Comparison of ENCODE assay signal across 27 mouse cellular contexts in genomic region chr16:72735588-72735987, GRCm38 (mm10).
DNase-seq lines count a peak whose midpoint lies in the region; ATAC-seq and TF ChIP-seq lines count a peak whose summit lies in the region.
"Had no signal": no experiment of that assay in that cellular context is flagged by ENCODE, and none has a peak within 500 bp of the region (broad histone marks: within the 10 kb centered on the region; RNA-seq: fewer than 3 reads in every experiment).

No protein-coding gene starts in this region.

- no peak for TF ChIP-seq POLR2A in kidney, adult 2 months (IDR thresholded peaks at IDR 0.05; ENCODE audit: low read depth, low read length)

- DNase-seq in hindbrain, embryonic 14.5 days (ENCODE audit: low spot score) = no peak
- no peak for DNase-seq in kidney, adult 2 months
- DNase-seq in lung, postnatal 25 days (ENCODE audit: low spot score) = no peak
- DNase-seq in stomach, postnatal 0 days (ENCODE audit: low spot score) = no peak
- DNase-seq: adrenal gland, adult 8-10 months; adrenal gland, postnatal 25 days; cerebellum, adult 11-12 months; cerebellum, adult 8-10 months; cerebellum, postnatal 10 days; cerebellum, postnatal 36 days; gastrocnemius, postnatal 25 days; heart, adult 18-20 months; heart, postnatal 10 days; heart, postnatal 36 days had no signal

- no peaks in the 10 kb centered on the region for H3K27me3 ChIP-seq in hindbrain, embryonic 16.5 days (replicated peaks; ENCODE audit: control insufficient read depth, insufficient read depth, low read length)
- H3K27me3 ChIP-seq in hindbrain, embryonic 14.5 days (ENCODE audit: control insufficient read depth, insufficient read depth, low read length) = no peaks in the 10 kb centered on the region
- H3K27me3 ChIP-seq in kidney, embryonic 16.5 days (ENCODE audit: insufficient read depth, low read length) = no peaks in the 10 kb centered on the region
- no peaks in the 10 kb centered on the region for H3K27me3 ChIP-seq in kidney, adult 2 months (replicated peaks; ENCODE audit: control insufficient read depth, insufficient read depth, low read length)
- H3K27me3 ChIP-seq in lung, embryonic 16.5 days (ENCODE audit: control insufficient read depth, insufficient read depth, low read depth, low read length) = no peaks in the 10 kb centered on the region
- H3K27me3 ChIP-seq in stomach, embryonic 16.5 days (ENCODE audit: control insufficient read depth, insufficient read depth, low read length) = no peaks in the 10 kb centered on the region
- H3K27me3 ChIP-seq in stomach, postnatal 0 days (ENCODE audit: control insufficient read depth, insufficient read depth, low read length) = no peaks in the 10 kb centered on the region
- H3K27me3 ChIP-seq: embryonic facial prominence, embryonic 13.5 days; forebrain, embryonic 12.5 days; forebrain, embryonic 15.5 days; heart, embryonic 12.5 days; heart, embryonic 15.5 days had no signal

- ATAC-seq in hindbrain, embryonic 16.5 days = peak; percentile 35; the same call in 1 of the 2 replicates
- no peak for ATAC-seq in hindbrain, embryonic 14.5 days (ENCODE audit: low FRiP score)
- ATAC-seq in kidney, embryonic 16.5 days (ENCODE audit: low FRiP score, low TSS enrichment) = 0 out of 2 replicates have a peak, but pooled peaks have one; percentile 23
- ATAC-seq in lung, embryonic 16.5 days (ENCODE audit: low read depth) = peak; percentile 27; the same call in 1 of the 2 replicates
- no peak; the same call in 1 of the 2 replicates for ATAC-seq in stomach, embryonic 16.5 days (ENCODE audit: insufficient read depth, low FRiP score)
- no peak for ATAC-seq in stomach, postnatal 0 days (ENCODE audit: low FRiP score, low TSS enrichment)
- ATAC-seq: activated CD4-positive, CD25-positive, alpha-beta regulatory T cell, adult 4 months; forebrain, embryonic 15.5 days had no signal

- WGBS in hindbrain, embryonic 16.5 days = 81% methylated on average over 3 of the region's 3 CpGs
- WGBS in hindbrain, embryonic 14.5 days = 70% methylated on average over 3 of the region's 3 CpGs
- 69% methylated on average over 3 of the region's 3 CpGs for WGBS in kidney, embryonic 16.5 days
- WGBS in kidney, adult 2 months = 85% methylated on average over 3 of the region's 3 CpGs
- 69% methylated on average over 3 of the region's 3 CpGs for WGBS in lung, embryonic 16.5 days
- 70% methylated on average over 3 of the region's 3 CpGs for WGBS in stomach, embryonic 16.5 days
- WGBS in stomach, postnatal 0 days = 72% methylated on average over 3 of the region's 3 CpGs

- TF ChIP-seq EP300 in stomach, postnatal 0 days (optimal IDR thresholded peaks at IDR 0.05) = no peak

- H3K4me2 ChIP-seq in hindbrain, embryonic 16.5 days (ENCODE audit: low read length) = no peak overlapping the region
- no peak overlapping the region for H3K4me2 ChIP-seq in hindbrain, embryonic 14.5 days (replicated peaks)
- H3K4me2 ChIP-seq in kidney, embryonic 16.5 days (replicated peaks; ENCODE audit: low read depth, low read length) = no peak overlapping the region
- H3K4me2 ChIP-seq in lung, embryonic 16.5 days (ENCODE audit: low read depth, low read length) = no peak overlapping the region
- H3K4me2 ChIP-seq in stomach, embryonic 16.5 days (ENCODE audit: low read depth, low read length) = no peak overlapping the region
- no peak overlapping the region for H3K4me2 ChIP-seq in stomach, postnatal 0 days (replicated peaks; ENCODE audit: low read depth)
- H3K4me2 ChIP-seq: embryonic facial prominence, embryonic 13.5 days; forebrain, embryonic 12.5 days; forebrain, embryonic 15.5 days; heart, embryonic 12.5 days; heart, embryonic 15.5 days had no signal

- TF ChIP-seq CTCF in kidney, adult 2 months (conservative IDR thresholded peaks at IDR 0.05; ENCODE audit: insufficient read depth, insufficient read length, low read depth, low read length) = no peak
- no peak for TF ChIP-seq CTCF in stomach, postnatal 0 days (IDR thresholded peaks at IDR 0.05; ENCODE audit: low read depth)

- no peaks in the 10 kb centered on the region for H3K4me1 ChIP-seq in hindbrain, embryonic 16.5 days (ENCODE audit: control insufficient read depth, insufficient read depth, low read depth, low read length)
- H3K4me1 ChIP-seq in hindbrain, embryonic 14.5 days (replicated peaks; ENCODE audit: control insufficient read depth, insufficient read depth, low read length) = no peaks in the 10 kb centered on the region
- peaks cover 21% of the 10 kb centered on the region for H3K4me1 ChIP-seq in kidney, embryonic 16.5 days (ENCODE audit: insufficient read depth, low read length)
- H3K4me1 ChIP-seq in kidney, adult 2 months (ENCODE audit: control insufficient read depth, insufficient read depth, low read length) = no peaks in the 10 kb centered on the region
- H3K4me1 ChIP-seq in lung, embryonic 16.5 days (replicated peaks; ENCODE audit: control insufficient read depth, insufficient read depth, low read length) = peaks cover 6% of the 10 kb centered on the region
- peaks cover 12% of the 10 kb centered on the region for H3K4me1 ChIP-seq in stomach, embryonic 16.5 days (ENCODE audit: control insufficient read depth, insufficient read depth, low read length)
- H3K4me1 ChIP-seq in stomach, postnatal 0 days (replicated peaks; ENCODE audit: control insufficient read depth, insufficient read depth) = peaks cover 2% of the 10 kb centered on the region; the same call in 1 of the 2 replicates
- H3K4me1 ChIP-seq: forebrain, embryonic 15.5 days; heart, embryonic 12.5 days; heart, embryonic 15.5 days had no signal

- no peak overlapping the region for H3K27ac ChIP-seq in hindbrain, embryonic 16.5 days (ENCODE audit: low read depth, low read length)
- no peak overlapping the region for H3K27ac ChIP-seq in hindbrain, embryonic 14.5 days
- no peak overlapping the region for H3K27ac ChIP-seq in kidney, embryonic 16.5 days (ENCODE audit: low read length)
- H3K27ac ChIP-seq in kidney, adult 2 months (ENCODE audit: insufficient read depth, low read depth, low read length) = no peak overlapping the region
- H3K27ac ChIP-seq in lung, embryonic 16.5 days (ENCODE audit: low read length) = no peak overlapping the region
- H3K27ac ChIP-seq in stomach, embryonic 16.5 days (ENCODE audit: low read length) = 0 out of 2 replicates have a peak overlapping the region, but pooled peaks have one; percentile 14
- H3K27ac ChIP-seq in stomach, postnatal 0 days (replicated peaks) = no peak overlapping the region; the same call in 1 of the 2 replicates
- H3K27ac ChIP-seq: embryonic facial prominence, embryonic 10.5 days; embryonic facial prominence, embryonic 13.5 days; forebrain, embryonic 12.5 days; forebrain, embryonic 15.5 days; heart, embryonic 15.5 days; hindbrain, embryonic 10.5 days had no signal

- H3K36me3 ChIP-seq in hindbrain, embryonic 16.5 days (ENCODE audit: control insufficient read depth, insufficient read depth, low read length) = no peaks in the 10 kb centered on the region
- no peaks in the 10 kb centered on the region for H3K36me3 ChIP-seq in hindbrain, embryonic 14.5 days (replicated peaks; ENCODE audit: control insufficient read depth, insufficient read depth)
- H3K36me3 ChIP-seq in kidney, embryonic 16.5 days (ENCODE audit: insufficient read depth, low read length) = no peaks in the 10 kb centered on the region
- H3K36me3 ChIP-seq in kidney, adult 2 months (ENCODE audit: control insufficient read depth, insufficient read depth, low read length) = no peaks in the 10 kb centered on the region
- no peaks in the 10 kb centered on the region for H3K36me3 ChIP-seq in lung, embryonic 16.5 days (ENCODE audit: control insufficient read depth, insufficient read depth, low read length)
- no peaks in the 10 kb centered on the region for H3K36me3 ChIP-seq in stomach, embryonic 16.5 days (ENCODE audit: control insufficient read depth, insufficient read depth, low read length)
- no peaks in the 10 kb centered on the region for H3K36me3 ChIP-seq in stomach, postnatal 0 days (ENCODE audit: control insufficient read depth, insufficient read depth, low read length)
- H3K36me3 ChIP-seq: embryonic facial prominence, embryonic 10.5 days; embryonic facial prominence, embryonic 13.5 days; forebrain, embryonic 12.5 days; forebrain, embryonic 15.5 days; heart, embryonic 12.5 days; heart, embryonic 15.5 days; hindbrain, embryonic 10.5 days had no signal

- no peak overlapping the region for H3K9ac ChIP-seq in hindbrain, embryonic 16.5 days (ENCODE audit: low read depth, low read length)
- no peak overlapping the region for H3K9ac ChIP-seq in hindbrain, embryonic 14.5 days
- no peak overlapping the region for H3K9ac ChIP-seq in kidney, embryonic 16.5 days (replicated peaks; ENCODE audit: low read length)
- no peak overlapping the region for H3K9ac ChIP-seq in lung, embryonic 16.5 days (ENCODE audit: low read length)
- no peak overlapping the region for H3K9ac ChIP-seq in stomach, embryonic 16.5 days (ENCODE audit: low read length)
- no peak overlapping the region for H3K9ac ChIP-seq in stomach, postnatal 0 days (ENCODE audit: low read length)
- H3K9ac ChIP-seq: embryonic facial prominence, embryonic 13.5 days; forebrain, embryonic 12.5 days; forebrain, embryonic 15.5 days; heart, embryonic 12.5 days; heart, embryonic 15.5 days had no signal

- H3K4me3 ChIP-seq in hindbrain, embryonic 16.5 days (ENCODE audit: low read length) = no peak overlapping the region
- H3K4me3 ChIP-seq in hindbrain, embryonic 14.5 days (replicated peaks; ENCODE audit: low read length) = no peak overlapping the region
- H3K4me3 ChIP-seq in kidney, embryonic 16.5 days (ENCODE audit: low read length) = no peak overlapping the region
- H3K4me3 ChIP-seq in kidney, adult 2 months (ENCODE audit: insufficient read depth, low read depth, low read length) = no peak overlapping the region
- H3K4me3 ChIP-seq in lung, embryonic 16.5 days (ENCODE audit: low read length) = no peak overlapping the region
- H3K4me3 ChIP-seq in stomach, embryonic 16.5 days (replicated peaks; ENCODE audit: low read length) = no peak overlapping the region
- H3K4me3 ChIP-seq in stomach, postnatal 0 days (ENCODE audit: low read depth, low read length) = no peak overlapping the region
- H3K4me3 ChIP-seq: embryonic facial prominence, embryonic 10.5 days; embryonic facial prominence, embryonic 13.5 days; erythroblast, embryonic 14.5 days; forebrain, embryonic 12.5 days; forebrain, embryonic 15.5 days; heart, embryonic 12.5 days; heart, embryonic 15.5 days; hindbrain, embryonic 10.5 days had no signal

- no peaks in the 10 kb centered on the region for H3K9me3 ChIP-seq in hindbrain, embryonic 16.5 days (ENCODE audit: control insufficient read depth, low read length)
- no peaks in the 10 kb centered on the region for H3K9me3 ChIP-seq in hindbrain, embryonic 14.5 days (ENCODE audit: control insufficient read depth, low read length)
- H3K9me3 ChIP-seq in kidney, embryonic 16.5 days (ENCODE audit: low read length) = no peaks in the 10 kb centered on the region
- no peaks in the 10 kb centered on the region for H3K9me3 ChIP-seq in lung, embryonic 16.5 days (ENCODE audit: control insufficient read depth, low read length)
- H3K9me3 ChIP-seq in stomach, embryonic 16.5 days (replicated peaks; ENCODE audit: control insufficient read depth, low read length) = no peaks in the 10 kb centered on the region
- no peaks in the 10 kb centered on the region for H3K9me3 ChIP-seq in stomach, postnatal 0 days (ENCODE audit: control insufficient read depth, low read length)
- H3K9me3 ChIP-seq: embryonic facial prominence, embryonic 10.5 days; embryonic facial prominence, embryonic 13.5 days; forebrain, embryonic 12.5 days; forebrain, embryonic 15.5 days; heart, embryonic 12.5 days; heart, embryonic 15.5 days; hindbrain, embryonic 10.5 days had no signal

Comparison
In these comparisons a context has a peak if more than half of its experiments do, and no peak if none do; other contexts are left out.
1. ATAC-seq: peak in hindbrain, embryonic 16.5 days (single experiment), kidney, embryonic 16.5 days (single experiment) and lung, embryonic 16.5 days (single experiment); none in hindbrain, embryonic 14.5 days (single experiment), stomach, embryonic 16.5 days (single experiment) and stomach, postnatal 0 days (single experiment).